Mouse (Mus musculus) ES-Bruce4 (cell line): ENCODE data around the gene Axdnd1. TPM values are rescaled to one million over a fixed set of nuclear protein-coding genes. Genes with fewer than 3 reads are reported as not detected.

Experiments used
- H3K27ac ChIP-seq: 2 replicates; pipeline ENCODE4 v1.5.1; 2012; ENCODE audit warnings: low read length, inconsistent platforms; ENCODE audit not compliant: insufficient read depth
- H3K27me3 ChIP-seq: 2 replicates; pipeline ENCODE4 v1.6.1; 2012; ENCODE audit warnings: mild to moderate bottlenecking, low read length, inconsistent platforms; ENCODE audit not compliant: control insufficient read depth, poor library complexity, insufficient read depth, severe bottlenecking
- H3K36me3 ChIP-seq: 2 replicates; pipeline ENCODE4 v1.6.1; 2012; ENCODE audit warnings: inconsistent platforms, mild to moderate bottlenecking, low read length, moderate library complexity; ENCODE audit not compliant: control insufficient read depth, poor library complexity, insufficient read depth, severe bottlenecking
- H3K4me1 ChIP-seq: one replicate; pipeline ENCODE4 v1.8.1; 2011; ENCODE audit warnings: low read length; ENCODE audit not compliant: control insufficient read depth, insufficient read depth
- H3K4me3 ChIP-seq: 2 replicates; pipeline ENCODE4 v1.5.1; 2011; ENCODE audit warnings: low read depth, mild to moderate bottlenecking, low read length
- H3K9ac ChIP-seq: 2 replicates; pipeline ENCODE4 v1.6.1; 2012; ENCODE audit warnings: low read depth, mild to moderate bottlenecking, inconsistent platforms; ENCODE audit not compliant: poor library complexity, severe bottlenecking
- H3K9me3 ChIP-seq: replicated peaks from 2 replicates; pipeline ENCODE4 v1.6.1; 2012; ENCODE audit warnings: mild to moderate bottlenecking, low read length, inconsistent platforms; ENCODE audit not compliant: control insufficient read depth, poor library complexity, insufficient read depth, severe bottlenecking
- CTCF ChIP-seq: IDR thresholded peaks from one replicate; pipeline ENCODE4 v1.8.1; 2011; ENCODE audit warnings: low read depth, low read length
- EP300 ChIP-seq: IDR thresholded peaks from 2 replicates; pipeline ENCODE4 v1.6.1; 2011; ENCODE audit warnings: low read depth, low read length; ENCODE audit not compliant: insufficient read depth
- POLR2A ChIP-seq: IDR thresholded peaks from one replicate; pipeline ENCODE4 v1.8.1; 2011; ENCODE audit warnings: low read length; ENCODE audit not compliant: insufficient read depth
- polyA plus RNA-seq: library from polyadenylated mRNA; stranded (reverse); fragments of >200 nt; gene quantifications from 2 replicates; pipeline ENCODE4 v1.2.4, GENCODE M21; 2011; ENCODE audit warnings: low read depth; ENCODE audit not compliant: missing spikeins, insufficient read depth, insufficient read length

Axdnd1 gene
- polyA plus RNA-seq, 1 experiment: 2.9 TPM

GRCm38 (mm10) chr1:156458391-156459060 lies 37.6 kb upstream of the Axdnd1 start:
- TF ChIP-seq POLR2A (no peak), EP300 (no peak), CTCF (no peak)
- no peaks in the 10 kb centered on the region for H3K4me1 ChIP-seq
- no peaks in the 10 kb centered on the region for H3K36me3 ChIP-seq
- no peak overlapping the region for H3K9ac ChIP-seq
- no peaks in the 10 kb centered on the region for H3K9me3 ChIP-seq
- no peaks in the 10 kb centered on the region for H3K27me3 ChIP-seq
- no peak overlapping the region for H3K4me3 ChIP-seq
- no peak overlapping the region for H3K27ac ChIP-seq

GRCm38 (mm10) chr1:156455005-156455758 lies 34.2 kb upstream of the Axdnd1 start:
- no peak overlapping the region for H3K4me3 ChIP-seq
- no peak overlapping the region for H3K27ac ChIP-seq
- no peak overlapping the region for H3K9ac ChIP-seq
- no peaks in the 10 kb centered on the region for H3K9me3 ChIP-seq
- no peak for TF ChIP-seq CTCF
- TF ChIP-seq POLR2A: no peak
- no peak for TF ChIP-seq EP300
- H3K4me1 ChIP-seq: peaks cover 2% of the 10 kb centered on the region
- no peaks in the 10 kb centered on the region for H3K36me3 ChIP-seq
- H3K27me3 ChIP-seq: no peaks in the 10 kb centered on the region

DNA sequence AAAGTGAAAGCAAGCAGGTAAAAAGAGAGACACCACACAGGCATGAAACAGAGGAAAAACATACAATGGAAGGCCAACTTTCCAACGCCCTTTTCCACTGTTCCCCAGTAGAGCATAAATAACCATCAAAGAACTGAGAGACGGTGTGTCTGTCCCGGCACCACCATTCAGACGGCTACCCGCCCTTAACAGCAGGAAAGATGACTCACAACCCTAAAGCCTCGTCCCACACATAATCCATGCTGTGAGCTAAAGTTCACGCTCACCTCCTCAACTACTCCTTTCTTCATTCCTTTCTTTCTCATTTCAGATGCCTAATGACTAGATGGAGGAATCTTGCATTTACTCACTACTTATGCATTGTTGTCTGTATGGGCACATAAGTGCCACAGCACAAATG lies 33.4 kb upstream of the Axdnd1 start:
- no peak overlapping the region for H3K9ac ChIP-seq
- H3K4me1 ChIP-seq: peaks cover 2% of the 10 kb centered on the region
- TF ChIP-seq EP300 (no peak), POLR2A (no peak), CTCF (no peak)
- no peak overlapping the region for H3K27ac ChIP-seq
- H3K4me3 ChIP-seq: no peak overlapping the region
- H3K27me3 ChIP-seq: no peaks in the 10 kb centered on the region
- H3K36me3 ChIP-seq: no peaks in the 10 kb centered on the region
- H3K9me3 ChIP-seq: no peaks in the 10 kb centered on the region

DNA sequence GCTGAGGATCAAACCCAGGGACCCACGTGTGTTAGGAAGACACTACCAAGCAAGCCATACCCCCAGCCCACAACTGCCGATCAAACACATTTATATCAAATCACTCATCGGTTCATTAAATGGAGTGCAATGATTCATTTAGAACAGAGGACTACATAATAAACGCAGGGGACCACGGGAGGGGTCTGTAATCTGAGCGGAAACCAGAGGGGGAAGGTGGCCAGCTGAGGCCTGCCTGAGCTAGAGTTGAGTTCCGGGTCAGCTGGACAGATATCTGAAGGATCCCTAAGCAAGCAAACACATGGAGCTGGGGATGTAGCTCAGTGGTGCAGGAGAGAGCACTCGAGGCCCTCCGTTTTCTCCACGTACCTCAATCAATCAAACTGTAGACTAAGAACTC lies 32.9 kb upstream of the Axdnd1 start:
- Histone ChIP-seq H3K4me3 (no peak overlapping the region), H3K27me3 (no peaks in the 10 kb centered on the region), H3K9me3 (no peaks in the 10 kb centered on the region), H3K36me3 (no peaks in the 10 kb centered on the region), H3K4me1 (peaks cover 2% of the 10 kb centered on the region), H3K27ac (no peak overlapping the region), H3K9ac (no peak overlapping the region)
- TF ChIP-seq POLR2A: no peak
- no peak for TF ChIP-seq EP300
- no peak for TF ChIP-seq CTCF

DNA sequence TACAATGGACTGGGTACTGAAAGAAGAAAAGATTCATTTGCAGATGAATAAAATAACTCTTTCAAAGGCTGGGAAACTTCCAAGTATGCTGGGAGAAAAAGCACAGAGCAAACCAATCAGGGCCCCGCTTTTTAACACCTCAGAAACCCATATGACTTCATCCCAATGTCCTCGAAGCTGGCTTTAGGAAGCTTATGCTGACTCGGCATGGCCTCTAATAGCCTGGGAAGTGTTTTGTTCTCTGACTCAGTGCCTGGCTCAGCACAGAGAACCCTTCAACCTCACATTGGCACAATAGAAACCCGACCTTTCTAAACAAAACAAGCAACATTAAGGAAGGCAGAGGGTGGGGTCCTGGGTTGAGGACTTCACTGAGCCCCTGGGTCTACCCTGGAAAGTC lies 29.5 kb upstream of the Axdnd1 start:
- Histone ChIP-seq H3K27me3 (no peaks in the 10 kb centered on the region), H3K27ac (no peak overlapping the region), H3K4me1 (peaks cover 2% of the 10 kb centered on the region), H3K9ac (no peak overlapping the region), H3K4me3 (no peak overlapping the region), H3K36me3 (no peaks in the 10 kb centered on the region), H3K9me3 (no peaks in the 10 kb centered on the region)
- TF ChIP-seq POLR2A: no peak
- no peak for TF ChIP-seq EP300
- no peak for TF ChIP-seq CTCF

DNA sequence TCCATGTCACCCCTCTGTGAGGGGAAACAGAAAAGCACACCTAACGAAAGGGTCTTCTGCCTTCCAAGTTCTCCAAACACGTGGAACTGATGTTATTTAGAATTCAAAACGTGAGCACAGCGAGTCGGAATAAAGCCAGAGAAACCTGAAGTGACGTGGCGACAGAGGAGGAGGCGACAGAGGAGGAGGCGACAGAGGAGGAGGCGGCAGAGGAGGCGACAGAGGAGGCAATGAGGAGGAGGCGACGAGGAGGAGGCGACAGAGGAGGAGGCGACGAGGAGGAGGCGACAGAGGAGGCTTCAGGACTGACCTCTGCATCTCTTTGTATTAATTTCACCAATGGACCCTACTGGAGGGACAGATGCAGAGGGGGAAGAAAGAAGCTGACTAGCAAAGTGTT lies 28.7 kb upstream of the Axdnd1 start:
- Histone ChIP-seq H3K27ac (no peak overlapping the region), H3K36me3 (peaks cover 2% of the 10 kb centered on the region; the same call in 1 of the 2 replicates), H3K27me3 (no peaks in the 10 kb centered on the region), H3K4me1 (peaks cover 2% of the 10 kb centered on the region), H3K9ac (no peak overlapping the region), H3K9me3 (no peaks in the 10 kb centered on the region), H3K4me3 (no peak overlapping the region)
- TF ChIP-seq CTCF: no peak
- no peak for TF ChIP-seq EP300
- TF ChIP-seq POLR2A: no peak
